Mouse (Mus musculus) cerebellum, adult 2 months (tissue): ENCODE measurements around the gene Gnaz. TPM values are rescaled to one million over a fixed set of nuclear protein-coding genes. Genes with fewer than 3 reads are reported as not detected.

Experiments used
- DNase-seq, 2 experiments: peaks; one replicate each; pipeline ENCODE4 v3.0.0; 2021
- H3K27ac ChIP-seq: fragments of 200-500 bp; 2 replicates; pipeline ENCODE4 v1.5.1; 2012; ENCODE audit warnings: low read length, control low read depth, inconsistent platforms; ENCODE audit not compliant: insufficient read depth
- H3K27me3 ChIP-seq: fragments of 200-500 bp; 2 replicates; pipeline ENCODE4 v1.6.1; 2012; ENCODE audit warnings: inconsistent platforms, mild to moderate bottlenecking, low read length, moderate library complexity; ENCODE audit not compliant: control insufficient read depth, insufficient read depth
- H3K4me1 ChIP-seq: fragments of 200-500 bp; 2 replicates; pipeline ENCODE4 v1.6.1; 2011; ENCODE audit warnings: low read length; ENCODE audit not compliant: control insufficient read depth, insufficient read depth
- H3K4me3 ChIP-seq: fragments of 200-500 bp; replicated peaks from 2 replicates; pipeline ENCODE3; 2011; ENCODE audit warnings: mild to moderate bottlenecking, low read depth, low read length, control low read depth; ENCODE audit not compliant: insufficient read depth
- CTCF ChIP-seq: fragments of 200-500 bp; IDR thresholded peaks from 2 replicates; pipeline ENCODE4 v1.5.1; 2011; ENCODE audit warnings: low read depth, mild to moderate bottlenecking, control low read depth, low read length, moderate library complexity, borderline replicate concordance; ENCODE audit not compliant: insufficient read depth
- POLR2A ChIP-seq: fragments of 200-500 bp; IDR thresholded peaks from 2 replicates; pipeline ENCODE4 v1.6.1; 2011; ENCODE audit warnings: low read length, control low read depth, borderline replicate concordance; ENCODE audit not compliant: insufficient read depth
- WGBS: fragments of 180-500 bp; shearing (Covaris S2); methylation state at CpG from one replicate; pipeline ENCODE4 v1.1.7; 2018; 5-methylcytosine and 5-hydroxymethylcytosine counted together
- polyA plus RNA-seq: library from polyadenylated mRNA; depleted of rRNA; stranded (reverse); fragments of >200 nt; gene quantifications from 2 replicates; pipeline ENCODE4 v1.2.3, GENCODE M21; 2012; rRNA removed

Gnaz gene
- polyA plus RNA-seq: 41.0 and 44.1 TPM in 2 replicates

DNA sequence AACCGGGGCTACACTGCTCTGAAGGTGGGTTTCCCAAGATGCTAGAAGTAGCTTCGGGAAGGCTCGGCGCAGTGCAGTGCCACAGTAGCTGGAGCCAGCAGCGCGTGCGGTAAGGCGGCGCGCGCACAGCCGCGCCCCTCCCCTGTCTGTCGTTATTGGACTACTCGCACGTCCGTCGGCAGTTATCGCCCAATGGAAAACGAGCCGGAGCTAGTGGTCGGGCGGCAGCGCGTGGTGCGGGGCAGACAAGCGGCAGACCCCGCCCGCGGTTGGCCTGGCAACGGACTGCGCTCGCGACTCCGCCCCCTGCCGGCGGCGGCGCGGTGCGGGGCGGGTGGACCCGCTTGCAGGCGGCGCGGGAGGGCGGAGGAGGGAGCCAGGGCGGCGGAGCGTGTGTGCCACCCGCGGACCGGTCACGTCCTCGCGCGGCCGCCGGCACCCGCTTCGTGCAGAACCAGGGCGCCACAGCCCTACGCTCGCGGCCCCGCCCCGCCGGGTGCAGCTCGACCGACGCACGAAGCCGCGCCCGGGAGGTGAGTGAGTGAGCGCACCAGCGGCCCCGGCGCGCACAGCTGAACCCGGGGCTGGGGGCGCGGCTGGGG is at the start of gene Gnaz:
Gnaz (plus strand) TSS at position 328 of the 602 bp plus-strand sequence.
- TF ChIP-seq CTCF: peak; percentile 26; the same call in 1 of the 2 replicates
- peak; percentile 76; the same call in 1 of the 2 replicates for TF ChIP-seq POLR2A
- WGBS: under 1% methylated on average over 83 of the region's 83 CpGs
- H3K4me3 ChIP-seq: peak within 1 kb of the TSS; percentile 68
- H3K27ac ChIP-seq: peak within 1 kb of the TSS; percentile 20; the same call in 1 of the 2 replicates
- peak; percentile 99 for DNase-seq
- H3K27me3 ChIP-seq: no peaks in the 10 kb centered on the region
- peaks cover 6% of the 10 kb centered on the region; the same call in 1 of the 2 replicates for H3K4me1 ChIP-seq

DNA sequence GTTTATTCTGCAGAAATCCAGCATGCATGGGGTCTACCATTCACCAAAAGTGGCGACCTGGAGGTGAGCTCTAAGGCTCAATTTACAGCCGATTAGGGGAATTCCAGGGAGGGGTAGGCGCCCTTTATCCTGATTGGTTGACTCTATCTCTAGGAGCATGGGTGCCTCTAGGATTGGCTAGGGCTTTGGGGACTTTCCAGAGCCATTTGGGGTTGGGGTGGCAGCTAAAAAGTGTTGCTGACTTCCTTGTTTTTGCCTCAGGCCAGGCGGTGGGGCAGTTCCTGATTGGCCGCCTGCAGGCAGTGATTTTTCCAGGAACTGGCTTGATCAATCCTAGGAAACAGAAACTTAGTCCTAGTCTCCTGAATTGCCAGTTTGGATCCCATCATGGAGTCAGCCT is 47.7 kb upstream of the Gnaz start:
- no peak overlapping the region for H3K4me3 ChIP-seq
- H3K27me3 ChIP-seq: no peaks in the 10 kb centered on the region
- H3K4me1 ChIP-seq: peaks cover 12% of the 10 kb centered on the region
- DNase-seq: no peak
- no peak overlapping the region for H3K27ac ChIP-seq
- no peak for TF ChIP-seq CTCF
- no peak for TF ChIP-seq POLR2A
- WGBS: 78% methylated on average over 5 of the region's 5 CpGs

DNA sequence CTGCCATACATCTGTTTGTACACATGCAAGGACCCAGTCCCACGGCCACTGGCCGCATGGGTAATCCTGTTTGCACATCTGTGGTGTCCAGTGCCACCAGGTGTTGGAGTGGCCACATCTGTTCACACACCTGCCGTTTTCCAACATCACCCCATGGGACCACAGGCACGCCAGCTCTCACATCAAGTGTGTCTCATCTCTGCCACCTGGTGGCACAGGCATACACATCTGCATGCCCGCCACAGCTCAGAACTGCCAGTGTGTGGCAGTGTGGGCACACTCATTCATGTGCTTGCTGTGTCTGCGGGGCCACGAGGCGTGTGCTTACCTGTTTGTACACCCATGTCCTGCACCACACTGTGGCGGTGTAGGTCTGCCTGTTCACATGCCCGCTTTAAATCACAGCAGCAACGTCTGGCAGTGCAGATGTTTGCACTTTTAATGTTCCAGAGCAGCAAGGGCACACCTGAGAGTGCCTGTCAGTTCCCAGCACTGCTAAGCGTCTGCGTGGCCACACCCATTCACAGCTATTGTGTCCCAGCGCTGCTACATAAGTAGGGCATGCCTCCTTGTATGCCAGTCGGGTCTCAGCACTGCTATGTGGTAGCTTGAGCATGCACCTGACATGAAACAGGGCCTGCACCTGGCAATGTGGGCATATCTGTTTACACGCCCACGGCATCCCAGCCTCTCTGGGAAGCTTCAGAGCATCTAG is 46.0 kb upstream of the Gnaz start:
- WGBS: 54% methylated on average over 17 of the region's 17 CpGs
- H3K27ac ChIP-seq: no peak overlapping the region
- H3K4me1 ChIP-seq: peaks cover 19% of the 10 kb centered on the region
- DNase-seq: peak in 1 of 2 experiments; percentile 40
- H3K4me3 ChIP-seq: no peak overlapping the region
- H3K27me3 ChIP-seq: no peaks in the 10 kb centered on the region
- TF ChIP-seq CTCF (peak; percentile 59), POLR2A (no peak)

DNA sequence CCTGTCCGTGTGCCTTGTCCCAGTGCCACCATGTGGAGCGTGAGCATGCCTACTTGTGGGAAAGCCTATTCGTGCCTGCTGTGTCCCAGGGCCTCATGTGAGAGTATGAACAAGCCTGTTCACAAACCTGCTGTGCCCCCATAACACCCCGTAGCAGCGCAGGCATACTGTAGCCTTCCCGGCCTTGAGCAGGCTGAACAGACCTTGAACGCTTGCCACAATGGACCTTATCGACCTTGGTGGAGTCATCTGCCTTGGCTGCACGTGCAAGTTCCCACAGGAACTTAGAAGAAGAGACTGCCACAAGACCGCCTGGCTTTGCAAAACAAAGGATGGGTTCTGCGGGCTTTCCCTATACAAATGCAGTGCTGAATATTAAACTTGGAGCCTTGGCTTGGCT is 45.4 kb upstream of the Gnaz start:
- TF ChIP-seq POLR2A (no peak), CTCF (no peak)
- 82% methylated on average over 11 of the region's 11 CpGs for WGBS
- Histone ChIP-seq H3K27me3 (no peaks in the 10 kb centered on the region), H3K27ac (no peak overlapping the region), H3K4me1 (peaks cover 19% of the 10 kb centered on the region), H3K4me3 (no peak overlapping the region)
- DNase-seq: no peak

DNA sequence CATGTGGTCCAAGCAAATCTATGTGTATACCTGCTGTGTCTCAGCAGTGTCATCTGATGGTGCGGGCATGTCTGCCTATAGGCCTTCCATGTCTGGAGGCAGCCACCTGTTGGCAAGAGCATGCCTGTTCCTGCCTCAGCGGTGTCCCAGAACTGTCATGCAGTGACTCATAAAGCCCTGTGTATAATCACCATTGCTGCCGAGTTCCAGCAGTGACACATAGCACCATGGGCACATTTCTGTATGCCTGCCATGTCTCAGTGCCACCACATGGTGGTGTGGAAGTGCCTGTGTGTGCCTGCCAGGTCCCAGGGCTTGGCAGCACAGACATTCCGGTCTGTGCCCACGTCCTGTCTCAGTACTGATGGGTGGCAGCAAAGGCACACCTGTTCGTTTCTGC is 44.2 kb upstream of the Gnaz start:
- peak; percentile 77 to 89 for DNase-seq
- TF ChIP-seq CTCF (peak; percentile 87), POLR2A (no peak)
- Histone ChIP-seq H3K4me1 (peaks cover 19% of the 10 kb centered on the region), H3K27ac (no peak overlapping the region), H3K27me3 (no peaks in the 10 kb centered on the region), H3K4me3 (no peak overlapping the region)
- WGBS: 3% methylated on average over 6 of the region's 6 CpGs

DNA sequence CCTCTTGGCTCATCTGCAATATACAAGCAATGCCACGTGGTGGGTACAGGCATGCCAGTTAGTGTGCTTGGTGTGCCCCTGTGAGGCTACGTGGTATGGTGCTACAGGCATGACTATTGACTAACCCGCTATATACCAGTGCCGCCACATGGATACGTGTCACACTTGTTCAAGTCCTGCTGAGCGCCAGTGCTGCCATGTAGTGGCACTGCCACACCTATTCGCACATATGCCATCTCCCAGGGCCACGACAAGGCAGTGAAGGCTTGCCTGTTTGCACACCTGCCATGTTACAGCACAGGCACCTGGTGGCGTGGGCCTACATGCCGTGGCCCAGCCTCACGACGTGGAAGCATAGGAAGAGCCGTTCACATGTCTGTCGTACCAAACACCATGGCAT is 42.7 kb upstream of the Gnaz start:
- H3K4me1 ChIP-seq: peaks cover 24% of the 10 kb centered on the region

DNA sequence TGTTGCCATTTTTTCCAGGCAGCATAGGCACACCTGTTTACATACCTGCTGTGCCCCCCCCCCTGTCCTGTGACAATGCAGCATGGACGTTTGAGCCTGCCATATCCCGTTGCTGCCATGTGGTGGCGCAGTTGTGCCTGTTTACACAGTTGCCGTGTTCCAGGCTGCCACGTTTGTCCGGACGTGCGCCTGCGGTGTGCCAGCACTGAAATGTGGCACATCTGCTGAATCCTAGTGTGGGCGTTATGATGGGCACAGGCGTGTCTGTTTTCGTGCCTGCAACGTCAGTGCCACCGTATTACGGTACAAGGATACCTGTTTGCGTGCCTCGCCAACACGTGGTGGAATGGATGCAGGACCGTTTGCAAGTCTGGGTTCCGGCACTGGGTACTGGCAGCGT is 41.7 kb upstream of the Gnaz start:
- peak; percentile 92 for TF ChIP-seq CTCF
- no peak for TF ChIP-seq POLR2A
- Histone ChIP-seq H3K27me3 (no peaks in the 10 kb centered on the region), H3K4me3 (peak overlapping the region; percentile 42), H3K4me1 (peaks cover 24% of the 10 kb centered on the region), H3K27ac (no peak overlapping the region)
- peak; percentile 79 to 84 for DNase-seq
- WGBS: 10% methylated on average over 21 of the region's 21 CpGs

More for the DNA sequence above, 42.7 kb upstream of the Gnaz start:
- WGBS: 88% methylated on average over 14 of the region's 14 CpGs
- TF ChIP-seq CTCF (no peak), POLR2A (no peak)
- Histone ChIP-seq H3K27ac (no peak overlapping the region), H3K4me3 (no peak overlapping the region), H3K27me3 (no peaks in the 10 kb centered on the region)
- no peak for DNase-seq

DNA sequence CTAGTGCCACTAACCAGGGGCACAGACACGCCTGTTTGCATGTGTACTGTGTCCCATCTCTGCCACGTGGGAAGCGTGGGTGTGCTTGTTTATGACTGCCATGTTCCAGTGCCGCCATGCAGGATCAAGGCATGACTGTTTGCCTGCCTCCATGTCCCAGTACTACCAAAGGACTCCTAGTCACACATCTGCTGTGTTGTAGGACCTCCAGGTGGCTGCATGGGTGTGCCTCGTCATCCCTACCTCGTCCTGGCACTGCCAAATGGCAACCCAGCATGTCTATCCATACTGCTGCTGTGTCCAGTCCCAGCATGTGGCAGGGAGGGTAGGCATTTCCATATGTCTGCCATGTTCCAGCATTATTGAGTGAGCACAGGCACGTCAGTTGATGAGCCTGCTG is 38.7 kb upstream of the Gnaz start:
- H3K4me3 ChIP-seq: no peak overlapping the region
- TF ChIP-seq CTCF: no peak
- TF ChIP-seq POLR2A: no peak
- no peak for DNase-seq
- H3K4me1 ChIP-seq: peaks cover 17% of the 10 kb centered on the region
- 67% methylated on average over 7 of the region's 7 CpGs for WGBS
- no peak overlapping the region for H3K27ac ChIP-seq
- H3K27me3 ChIP-seq: no peaks in the 10 kb centered on the region
